In genomic region chr3:136640544-136641230, GRCm38 (mm10) we compare ENCODE assay signal across 31 mouse cellular contexts. TPM values are rescaled to one million over a fixed set of nuclear protein-coding genes. Genes with fewer than 3 reads are reported as not detected.
DNase-seq lines count a peak whose midpoint lies in the region; ATAC-seq and TF ChIP-seq lines count a peak whose summit lies in the region.
"Had no signal": no experiment of that assay in that cellular context is flagged by ENCODE, and none has a peak within 500 bp of the region (broad histone marks: within the 10 kb centered on the region; RNA-seq: fewer than 3 reads in every experiment).

No protein-coding gene starts in this region.

- no peaks in the 10 kb centered on the region for H3K36me3 ChIP-seq in forebrain, postnatal 0 days (ENCODE audit: insufficient read depth)
- H3K36me3 ChIP-seq: embryonic facial prominence, embryonic 13.5 days; heart, embryonic 12.5 days; hindbrain, embryonic 10.5 days; limb, embryonic 13.5 days; neural tube, embryonic 12.5 days; stomach, embryonic 15.5 days had no signal

- peak; percentile 97 for ATAC-seq in Patski
- ATAC-seq in forebrain, postnatal 0 days: no peak
- ATAC-seq: forebrain, embryonic 14.5 days; hindbrain, postnatal 0 days; intestine, embryonic 16.5 days had no signal

- H3K4me2 ChIP-seq in forebrain, postnatal 0 days (ENCODE audit: low read depth): no peak overlapping the region
- H3K4me2 ChIP-seq: embryonic facial prominence, embryonic 13.5 days; heart, embryonic 12.5 days; limb, embryonic 13.5 days; lung, embryonic 14.5 days; neural tube, embryonic 12.5 days; stomach, embryonic 15.5 days had no signal

- H3K9me3 ChIP-seq in forebrain, postnatal 0 days (ENCODE audit: low read length): no peaks in the 10 kb centered on the region
- H3K9me3 ChIP-seq: embryonic facial prominence, embryonic 13.5 days; heart, embryonic 12.5 days; hindbrain, embryonic 10.5 days; limb, embryonic 13.5 days; neural tube, embryonic 12.5 days; stomach, embryonic 15.5 days had no signal

- TF ChIP-seq CTCF in Patski (IDR thresholded peaks at IDR 0.05): no peak
- no peak for TF ChIP-seq CTCF in forebrain, postnatal 0 days (IDR thresholded peaks at IDR 0.05; ENCODE audit: low read depth)

- H3K4me3 ChIP-seq in forebrain, postnatal 0 days (ENCODE audit: low read depth, low read length): no peak overlapping the region
- H3K4me3 ChIP-seq: embryonic facial prominence, embryonic 13.5 days; heart, embryonic 12.5 days; hindbrain, embryonic 10.5 days; layer of hippocampus, adult 2 months; limb, embryonic 13.5 days; neural tube, embryonic 12.5 days; stomach, embryonic 15.5 days had no signal

- 74% methylated on average over 5 of the region's 5 CpGs for WGBS in forebrain, postnatal 0 days

- DNase-seq in lung, postnatal 36 days: peak; percentile 3
- DNase-seq in lung, postnatal 10 days: no peak
- DNase-seq in Patski (ENCODE audit: low read depth, low spot score): peak; percentile 87
- peak; percentile 38 for DNase-seq in brain, adult 2 months (ENCODE audit: low read depth, low spot score)
- no peak for DNase-seq in left cerebral cortex, adult 18-20 months (ENCODE audit: low spot score in 2 of 2)
- DNase-seq in forebrain, postnatal 0 days: no peak
- no peak for DNase-seq in B cell, adult 2 months
- DNase-seq: cerebellum, adult 18-20 months; cerebellum, postnatal 36 days; embryo, embryonic 11 days; gastrocnemius, postnatal 10 days; heart, postnatal 10 days; kidney, postnatal 25 days; layer of hippocampus, postnatal 36 days; lung, embryonic 14.5 days; lung, postnatal 4 days; midbrain, embryonic 14.5 days; retina, postnatal 1 day; right cerebral cortex, postnatal 25 days; thymus, postnatal 25 days had no signal

- H3K27ac ChIP-seq in forebrain, postnatal 0 days (ENCODE audit: low read depth, low read length): no peak overlapping the region
- H3K27ac ChIP-seq: embryonic facial prominence, embryonic 13.5 days; hindbrain, embryonic 10.5 days; hindbrain, postnatal 0 days; layer of hippocampus, adult 2 months; limb, embryonic 13.5 days; liver, embryonic 14.5 days; neural tube, embryonic 12.5 days; stomach, embryonic 15.5 days had no signal

- no peak overlapping the region for H3K9ac ChIP-seq in forebrain, postnatal 0 days
- H3K9ac ChIP-seq: embryonic facial prominence, embryonic 13.5 days; heart, embryonic 12.5 days; limb, embryonic 13.5 days; liver, embryonic 14.5 days; lung, embryonic 14.5 days; neural tube, embryonic 12.5 days; stomach, embryonic 15.5 days had no signal

- POLR2A ChIA-PET in Patski (lab: Charles Lee): no interaction called here

- H3K27me3 ChIP-seq in Patski: no peaks in the 10 kb centered on the region
- H3K27me3 ChIP-seq in forebrain, postnatal 0 days (ENCODE audit: insufficient read depth, low read length): no peaks in the 10 kb centered on the region
- H3K27me3 ChIP-seq: embryonic facial prominence, embryonic 13.5 days; heart, embryonic 12.5 days; limb, embryonic 13.5 days; neural tube, embryonic 12.5 days; stomach, embryonic 15.5 days had no signal

- CTCF ChIA-PET in Patski (lab: Charles Lee): no interaction called here

- in situ Hi-C loops in Patski (cut with MboI; ENCODE audit: low pct_unique_long_range_greater_than_20kb): no loop called here

- H3K4me1 ChIP-seq in forebrain, postnatal 0 days (ENCODE audit: insufficient read depth): no peaks in the 10 kb centered on the region
- H3K4me1 ChIP-seq: embryonic facial prominence, embryonic 13.5 days; heart, embryonic 12.5 days; hindbrain, embryonic 10.5 days; limb, embryonic 13.5 days; neural tube, embryonic 12.5 days; stomach, embryonic 15.5 days had no signal

RNA-seq across cellular contexts. Expression of gene Ppp3ca, which starts 29.2 kb away (rescaled TPM):
- polyA plus RNA-seq in Patski (2021): 92.2 TPM
- total RNA-seq in left cerebral cortex, adult 18-20 months (2021): 100 to 1,000 TPM; 883 to 913 TPM
- total RNA-seq in forebrain, postnatal 0 days (2014; rRNA removed): 223 and 229 TPM in 2 replicates
- polyA plus RNA-seq in forebrain, postnatal 0 days (2015; fragmentation: Nextera tagmentation; extraction: Ambion mirVana): 162 and 231 TPM in 2 replicates

Comparison
In these comparisons a context has a peak if more than half of its experiments do, and no peak if none do; other contexts are left out.
1. DNase-seq: peak in lung, postnatal 36 days (single experiment), Patski (single experiment) and brain, adult 2 months (single experiment); none in lung, postnatal 10 days (single experiment), left cerebral cortex, adult 18-20 months (0 of 2), forebrain, postnatal 0 days (single experiment) and B cell, adult 2 months (0 of 2).